Mouse (Mus musculus): ENCODE data around the gene Mif4gd.

Mif4gd gene

GRCm38 (mm10) chr11:115585573-115586100 is 27.1 kb downstream of the Mif4gd start:
- intact Hi-C loops (cut with DNase I): no loop called here

GRCm38 (mm10) chr11:115584376-115585073 is 28.2 kb downstream of the Mif4gd start:
- intact Hi-C loops (cut with DNase I): no loop called here

- intact Hi-C loops (cut with DNase I): no loop called here
Observed at GRCm38 (mm10) chr11:115582913-115583606, 29.7 kb downstream of the Mif4gd start.

DNA sequence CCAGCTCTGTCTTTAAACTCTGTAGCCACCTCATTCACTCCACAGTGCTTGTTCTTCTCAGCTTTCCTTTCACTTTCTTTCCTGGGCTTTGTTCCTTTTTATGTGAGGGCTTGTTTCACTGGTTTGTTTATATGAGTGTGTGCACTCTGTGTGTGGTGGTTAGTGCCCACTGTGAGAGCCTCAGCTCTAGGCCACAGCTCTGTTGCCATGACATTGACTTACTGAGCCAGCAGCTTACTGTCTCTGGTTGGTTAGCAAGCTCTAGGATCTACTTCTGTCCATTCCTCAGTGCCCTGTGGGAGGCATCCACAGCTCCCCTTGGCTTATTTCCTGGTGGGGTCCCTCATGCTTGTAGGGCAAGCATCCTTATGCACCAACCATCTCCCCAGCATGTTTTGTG is 33.7 kb downstream of the Mif4gd start:
- intact Hi-C loops (cut with DNase I): no loop called here

DNA sequence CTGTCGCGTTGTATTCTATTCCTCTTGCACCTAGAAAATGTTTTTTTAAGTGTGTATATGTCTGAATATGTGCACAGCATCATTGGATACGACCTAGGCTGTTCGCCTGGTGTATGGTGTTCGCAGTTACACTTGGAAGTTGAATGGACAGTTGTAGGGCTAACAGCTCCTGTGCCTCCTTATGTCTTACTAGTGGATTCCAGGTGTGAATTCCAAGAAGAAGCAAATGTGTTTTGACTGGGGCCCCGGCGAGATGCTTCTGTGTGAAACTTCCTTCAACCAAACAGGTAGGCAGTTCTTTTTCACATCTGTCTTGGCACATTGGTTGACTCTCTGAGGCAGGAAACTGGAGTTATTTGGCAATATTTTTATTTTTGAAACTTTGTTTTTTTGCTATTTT is 47.8 kb downstream of the Mif4gd start:
- intact Hi-C loops (cut with DNase I): loop anchor here (5.0 kb wide), 1 partner anchor 32 kb away; no protein-coding TSS in a partner anchor

GRCm38 (mm10) chr11:115564064-115564809 is 48.5 kb downstream of the Mif4gd start, which contains the start of gene Nup85:
TSS of gene Nup85 (plus strand) at chr11:115564434.
- intact Hi-C loops (cut with DNase I): loop anchor here (5.0 kb wide), 1 partner anchor 33 kb away; no protein-coding TSS in a partner anchor

- intact Hi-C loops (cut with DNase I): loop anchor here (5.0 kb wide), 1 partner anchor 34 kb away; no protein-coding TSS in a partner anchor
Observed at GRCm38 (mm10) chr11:115563406-115563805, 49.4 kb downstream of the Mif4gd start.

Measured in adrenal gland (tissue).